Mouse (Mus musculus) myocyte (in vitro differentiated cells): ENCODE data around the gene Hhat. TPM values are rescaled to one million over a fixed set of nuclear protein-coding genes. Genes with fewer than 3 reads are reported as not detected.

Experiments used
- H3K27me3 ChIP-seq: one replicate; pipeline ENCODE4 v1.6.1; 2011; ENCODE audit not compliant: control insufficient read depth, insufficient read depth, insufficient read length
- H3K36me3 ChIP-seq: one replicate; pipeline ENCODE4 v1.6.1; 2011; ENCODE audit not compliant: control insufficient read depth, insufficient read depth
- H3K4me2 ChIP-seq: one replicate; pipeline ENCODE4 v1.6.1; 2011; ENCODE audit warnings: low read depth, control low read depth
- H3K4me3 ChIP-seq: one replicate; pipeline ENCODE4 v1.5.1; 2011; ENCODE audit warnings: mild to moderate bottlenecking, control low read depth, moderate library complexity
- H3K79me2 ChIP-seq: one replicate; pipeline ENCODE4 v1.6.1; 2011; ENCODE audit not compliant: control insufficient read depth, insufficient read depth
- H3ac ChIP-seq: one replicate; pipeline ENCODE4 v1.6.1; 2011; ENCODE audit not compliant: control insufficient read depth, insufficient read length
- CEBPB ChIP-seq: IDR thresholded peaks from 2 replicates; pipeline ENCODE4 v1.6.1; 2011; ENCODE audit warnings: mild to moderate bottlenecking, moderate library complexity; ENCODE audit not compliant: poor library complexity, insufficient read depth, severe bottlenecking
- E2F4 ChIP-seq: IDR thresholded peaks from one replicate; pipeline ENCODE4 v1.6.1; 2011; ENCODE audit warnings: mild to moderate bottlenecking, control low read depth, moderate library complexity; ENCODE audit not compliant: insufficient read depth
- MAX ChIP-seq: IDR thresholded peaks from one replicate; pipeline ENCODE4 v1.6.1; 2011; ENCODE audit warnings: low read depth, mild to moderate bottlenecking, control low read depth
- MYOD1 ChIP-seq, 3 experiments: IDR thresholded peaks; one replicate each; pipeline ENCODE4 v1.6.1; 2011; ENCODE audit warnings: control low read depth in 2 of 3, low read depth in 2 of 3, mild to moderate bottlenecking in 2 of 3, moderate library complexity in 1 of 3; ENCODE audit not compliant: insufficient read length in 2 of 3, control insufficient read depth in 1 of 3
- MYOG ChIP-seq, 3 experiments: IDR thresholded peaks; one replicate each; pipeline ENCODE4 v1.6.1; 2011; ENCODE audit warnings: control low read depth in 2 of 3, low read depth in 2 of 3, mild to moderate bottlenecking in 2 of 3; ENCODE audit not compliant: insufficient read length in 2 of 3, control insufficient read depth in 1 of 3, insufficient read depth in 1 of 3
- POLR2A ChIP-seq: IDR thresholded peaks from one replicate; pipeline ENCODE4 v1.6.1; 2011; ENCODE audit warnings: low read depth, mild to moderate bottlenecking, control low read depth, moderate library complexity; ENCODE audit not compliant: insufficient read length
- POLR2AphosphoS2 ChIP-seq: IDR thresholded peaks from one replicate; pipeline ENCODE4 v1.6.1; 2011; ENCODE audit warnings: low read depth, control low read depth; ENCODE audit not compliant: insufficient read length
- REST ChIP-seq: IDR thresholded peaks from one replicate; pipeline ENCODE4 v1.6.1; 2011; ENCODE audit warnings: mild to moderate bottlenecking, control low read depth, moderate library complexity; ENCODE audit not compliant: insufficient read depth, insufficient read length
- SRF ChIP-seq: IDR thresholded peaks from one replicate; pipeline ENCODE4 v1.6.1; 2011; ENCODE audit warnings: low read depth; ENCODE audit not compliant: control insufficient read depth, insufficient read length
- TCF12 ChIP-seq: IDR thresholded peaks from one replicate; pipeline ENCODE4 v1.6.1; 2011; ENCODE audit warnings: mild to moderate bottlenecking, control low read depth; ENCODE audit not compliant: poor library complexity, insufficient read depth, severe bottlenecking
- TCF3 ChIP-seq: IDR thresholded peaks from one replicate; pipeline ENCODE4 v1.6.1; 2011; ENCODE audit warnings: low read depth, control low read depth; ENCODE audit not compliant: insufficient read length
- USF1 ChIP-seq: IDR thresholded peaks from one replicate; pipeline ENCODE4 v1.6.1; 2011; ENCODE audit warnings: low read depth, mild to moderate bottlenecking, control low read depth, moderate library complexity
- polyA plus RNA-seq: library from polyadenylated mRNA; unstranded; fragments of >200 nt; fragmentation: generic; extraction: Trizol; gene quantifications from one replicate; pipeline ENCODE4 v1.2.1, GENCODE M21; 2012; ENCODE audit warnings: missing spikeins

Hhat gene
- polyA plus RNA-seq, 1 experiment = 4.4 TPM

DNA sequence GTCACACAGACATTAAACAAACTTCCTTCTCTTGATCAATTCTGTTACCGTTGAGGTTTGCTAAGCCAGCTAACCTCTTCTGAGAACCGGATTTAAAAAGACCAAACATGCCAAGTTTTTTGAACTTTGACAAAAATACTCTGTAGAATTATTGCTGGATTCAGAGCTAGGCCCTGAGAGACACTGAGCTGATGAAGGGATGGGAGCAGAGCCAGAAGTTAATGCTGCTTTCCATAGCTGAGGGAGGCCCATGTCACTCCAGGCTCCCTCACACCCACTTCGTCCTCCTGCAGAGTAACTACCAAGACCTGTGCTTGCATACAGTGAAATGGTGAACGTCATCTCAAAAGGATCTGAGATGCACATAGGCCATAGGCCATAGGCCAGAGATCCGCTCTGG is 41.3 kb upstream of the Hhat start:
- H3K4me3 ChIP-seq = no peak overlapping the region
- H3K36me3 ChIP-seq = no peaks in the 10 kb centered on the region
- no peaks in the 10 kb centered on the region for H3K27me3 ChIP-seq
- no peaks in the 10 kb centered on the region for H3K79me2 ChIP-seq
- TF ChIP-seq CEBPB (no peak), MAX (no peak), SRF (no peak), MYOG (IDR thresholded peaks at IDR 0.05; ENCODE audit: control insufficient read depth in 1 of 3, insufficient read depth in 1 of 3, insufficient read length in 2 of 3, low read depth in 2 of 3) (no peak), POLR2A (no peak), E2F4 (no peak), USF1 (no peak), MYOD1 (IDR thresholded peaks at IDR 0.05; ENCODE audit: control insufficient read depth in 1 of 3, insufficient read length in 2 of 3, low read depth in 2 of 3) (no peak), REST (no peak), POLR2AphosphoS2 (no peak), TCF3 (no peak), TCF12 (no peak)
- no peak overlapping the region for H3ac ChIP-seq
- H3K4me2 ChIP-seq = no peak overlapping the region

DNA sequence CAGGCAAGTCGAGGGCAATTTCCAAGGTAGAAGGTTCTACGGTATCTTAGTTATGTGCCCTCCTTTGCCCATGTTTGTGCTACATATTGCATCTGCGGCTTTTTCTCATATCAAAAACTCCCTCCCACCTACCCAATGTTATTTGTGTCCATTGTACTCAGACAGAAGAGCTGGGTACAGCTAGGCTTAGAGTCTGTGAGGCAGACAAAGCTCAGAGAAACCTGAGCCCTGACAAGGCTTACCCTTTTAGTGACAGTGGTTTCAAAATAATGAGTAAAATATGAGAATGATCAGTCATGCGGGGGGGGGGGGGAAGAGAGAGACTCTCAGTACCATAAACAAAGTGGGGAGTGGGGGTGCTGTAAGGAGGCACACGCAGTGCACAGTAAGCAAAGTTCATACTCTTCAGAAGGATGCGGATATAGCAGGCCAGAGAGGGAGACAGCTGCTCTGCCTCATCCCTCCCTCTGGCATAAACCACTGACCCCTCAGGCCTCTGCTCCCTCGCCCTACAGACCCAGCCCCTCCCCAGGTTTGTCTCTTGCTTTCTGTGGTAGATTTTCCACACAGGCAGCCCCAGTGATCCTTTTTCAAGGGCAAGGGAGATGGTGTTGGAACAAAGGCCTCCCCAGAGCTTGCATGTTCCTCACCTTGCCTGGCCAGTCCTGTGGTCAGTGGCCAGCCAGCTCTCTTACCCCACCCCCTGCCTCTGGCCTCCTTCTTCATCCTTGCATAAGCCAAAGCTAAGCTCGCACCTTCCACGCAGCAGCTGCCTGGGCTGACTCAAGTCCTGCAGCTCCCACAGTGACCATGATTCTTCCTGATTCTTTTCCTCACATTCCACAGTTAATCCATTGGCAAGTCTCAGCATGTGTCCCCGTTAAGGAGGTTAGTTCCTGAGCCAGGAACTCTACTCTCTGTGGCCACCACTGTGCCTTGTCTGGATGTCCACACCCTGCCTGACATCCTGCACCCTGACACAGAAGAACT is 35.4 kb upstream of the Hhat start:
- Histone ChIP-seq H3K36me3 (no peaks in the 10 kb centered on the region), H3K4me3 (no peak overlapping the region), H3K79me2 (no peaks in the 10 kb centered on the region), H3ac (no peak overlapping the region), H3K27me3 (no peaks in the 10 kb centered on the region), H3K4me2 (peak overlapping the region; percentile 88)
- TF ChIP-seq TCF12 = peak; percentile 90
- TF ChIP-seq REST = no peak
- TF ChIP-seq USF1 = no peak
- peak; percentile 78 for TF ChIP-seq TCF3
- TF ChIP-seq MYOD1 (IDR thresholded peaks at IDR 0.05; ENCODE audit: control insufficient read depth in 1 of 3, insufficient read length in 2 of 3, low read depth in 2 of 3) = peak; percentile 80 to 97 (median 95)
- peak; percentile 78 for TF ChIP-seq SRF
- TF ChIP-seq CEBPB = peak; percentile 71; the same call in 1 of the 2 replicates
- TF ChIP-seq MYOG (IDR thresholded peaks at IDR 0.05; ENCODE audit: control insufficient read depth in 1 of 3, insufficient read depth in 1 of 3, insufficient read length in 2 of 3, low read depth in 2 of 3) = peak; percentile 90 to 99 (median 92)
- peak; percentile 9 for TF ChIP-seq POLR2AphosphoS2

- TF ChIP-seq MAX = no peak
- peak in 1 of 3 experiments; percentile 84 for TF ChIP-seq MYOG (IDR thresholded peaks at IDR 0.05; ENCODE audit: control insufficient read depth in 1 of 3, insufficient read depth in 1 of 3, insufficient read length in 2 of 3, low read depth in 2 of 3)
- TF ChIP-seq MYOD1 (IDR thresholded peaks at IDR 0.05; ENCODE audit: control insufficient read depth in 1 of 3, insufficient read length in 2 of 3, low read depth in 2 of 3) = peak in 2 of 3 experiments; percentile 60 to 85
- 0 out of 2 replicates have a peak, but pooled peaks have one; percentile 12 for TF ChIP-seq CEBPB
- no peak for TF ChIP-seq TCF12
Measured at GRCm38 (mm10) chr1:192800338-192800737, 29.3 kb upstream of the Hhat start.

DNA sequence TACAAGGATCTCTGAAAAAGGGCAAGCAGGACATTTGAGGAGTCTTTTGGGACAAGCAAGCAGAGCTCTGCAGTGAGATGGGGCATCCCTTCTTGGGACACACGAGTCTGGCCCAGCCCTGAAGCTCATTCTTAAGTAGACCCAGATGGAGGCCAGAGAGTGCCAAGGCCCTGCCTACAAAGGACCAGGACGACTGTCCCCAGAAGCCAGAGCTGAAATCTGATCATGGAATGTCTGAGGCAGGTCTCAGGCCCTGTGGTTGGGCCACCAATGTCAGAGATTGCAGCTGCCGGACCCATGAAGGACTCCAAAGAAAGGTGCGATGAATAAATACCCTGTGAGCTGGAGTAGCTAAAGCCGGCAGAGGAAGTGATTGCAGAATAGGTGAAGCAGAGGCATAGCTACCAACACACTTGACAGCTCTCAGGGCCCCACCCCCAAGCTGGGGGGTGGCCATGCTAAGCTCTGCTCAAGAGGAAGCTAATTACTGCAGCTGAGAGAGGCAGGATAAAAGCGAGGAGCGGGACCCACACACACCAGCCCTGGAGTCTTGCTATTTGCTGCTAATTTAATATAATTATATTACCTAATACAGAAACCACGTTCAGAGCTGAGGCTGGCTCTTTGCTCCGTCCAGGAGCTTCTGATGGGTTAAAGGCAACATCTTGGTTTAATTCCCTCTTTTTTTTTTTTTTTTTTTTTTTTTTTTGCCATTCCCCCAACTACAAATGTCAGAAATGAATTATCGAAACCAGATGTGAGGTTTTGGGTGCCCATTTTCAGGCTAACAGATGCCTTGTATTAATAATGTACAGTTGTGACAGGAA is 28.4 kb upstream of the Hhat start:
- Histone ChIP-seq H3ac (no peak overlapping the region), H3K4me3 (no peak overlapping the region), H3K27me3 (no peaks in the 10 kb centered on the region), H3K79me2 (no peaks in the 10 kb centered on the region), H3K4me2 (peak overlapping the region; percentile 37), H3K36me3 (no peaks in the 10 kb centered on the region)
- TF ChIP-seq TCF12 = no peak
- no peak for TF ChIP-seq USF1
- TF ChIP-seq SRF = no peak
- no peak for TF ChIP-seq CEBPB
- TF ChIP-seq MYOD1 (IDR thresholded peaks at IDR 0.05; ENCODE audit: control insufficient read depth in 1 of 3, insufficient read length in 2 of 3, low read depth in 2 of 3) = peak in 1 of 3 experiments; percentile 50
- TF ChIP-seq MAX = no peak
- TF ChIP-seq E2F4 = no peak
- TF ChIP-seq POLR2AphosphoS2 = no peak
- TF ChIP-seq POLR2A = no peak
- no peak for TF ChIP-seq TCF3
- TF ChIP-seq REST = no peak
- peak in 1 of 3 experiments; percentile 60 for TF ChIP-seq MYOG (IDR thresholded peaks at IDR 0.05; ENCODE audit: control insufficient read depth in 1 of 3, insufficient read depth in 1 of 3, insufficient read length in 2 of 3, low read depth in 2 of 3)

More at GRCm38 (mm10) chr1:192800338-192800737, 29.3 kb upstream of the Hhat start:
- no peak overlapping the region for H3K4me2 ChIP-seq
- no peaks in the 10 kb centered on the region for H3K79me2 ChIP-seq
- no peaks in the 10 kb centered on the region for H3K27me3 ChIP-seq
- no peak overlapping the region for H3ac ChIP-seq
- no peak overlapping the region for H3K4me3 ChIP-seq
- no peaks in the 10 kb centered on the region for H3K36me3 ChIP-seq
